Mouse (Mus musculus): ENCODE results near the gene Rccd1.

Gene Rccd1

DNA sequence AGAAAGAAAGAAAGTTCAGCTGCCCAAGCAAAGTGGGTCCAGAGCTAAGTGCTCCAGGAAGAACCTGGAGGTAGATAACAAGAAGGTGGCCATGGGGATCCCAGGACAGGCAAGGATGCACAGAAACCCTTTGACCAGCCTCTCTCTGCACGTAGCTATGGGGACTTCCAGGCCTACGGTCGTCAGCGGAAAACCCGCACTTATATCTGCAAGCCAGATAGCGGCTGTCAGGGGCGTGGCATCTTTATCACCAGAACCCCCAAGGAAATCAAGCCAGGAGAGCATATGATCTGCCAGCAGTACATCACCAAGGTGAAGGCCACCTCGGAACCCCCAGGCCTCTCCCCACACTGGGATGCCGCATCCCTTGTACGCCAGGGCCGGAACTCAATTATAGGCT, 71.4 kb downstream of the Rccd1 start:
- no peak for DNase-seq

- no peak for DNase-seq
These were observed 71.8 kb downstream of the Rccd1 start for GRCm38 (mm10) chr7:80252437-80252836.

DNA sequence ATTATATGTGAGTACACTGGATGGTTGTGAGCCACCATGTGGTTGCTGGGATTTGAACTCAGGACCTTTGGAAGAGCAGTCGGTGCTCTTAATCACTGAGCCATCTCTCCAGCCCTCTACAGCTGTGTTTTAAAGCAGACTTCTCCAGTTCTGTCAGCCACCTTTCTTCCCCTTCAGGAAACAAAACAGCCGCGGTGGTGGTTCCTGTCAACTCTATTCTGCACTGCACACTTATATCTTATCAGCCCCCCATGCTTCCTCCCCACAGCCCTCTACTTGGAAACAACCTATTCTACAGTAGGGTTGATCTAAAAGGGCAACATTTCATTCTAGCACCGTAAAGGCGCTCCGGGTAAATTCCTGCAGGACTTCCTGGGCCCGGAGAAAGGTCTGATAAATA, 77.4 kb downstream of the Rccd1 start:
- DNase-seq, result no peak

DNA sequence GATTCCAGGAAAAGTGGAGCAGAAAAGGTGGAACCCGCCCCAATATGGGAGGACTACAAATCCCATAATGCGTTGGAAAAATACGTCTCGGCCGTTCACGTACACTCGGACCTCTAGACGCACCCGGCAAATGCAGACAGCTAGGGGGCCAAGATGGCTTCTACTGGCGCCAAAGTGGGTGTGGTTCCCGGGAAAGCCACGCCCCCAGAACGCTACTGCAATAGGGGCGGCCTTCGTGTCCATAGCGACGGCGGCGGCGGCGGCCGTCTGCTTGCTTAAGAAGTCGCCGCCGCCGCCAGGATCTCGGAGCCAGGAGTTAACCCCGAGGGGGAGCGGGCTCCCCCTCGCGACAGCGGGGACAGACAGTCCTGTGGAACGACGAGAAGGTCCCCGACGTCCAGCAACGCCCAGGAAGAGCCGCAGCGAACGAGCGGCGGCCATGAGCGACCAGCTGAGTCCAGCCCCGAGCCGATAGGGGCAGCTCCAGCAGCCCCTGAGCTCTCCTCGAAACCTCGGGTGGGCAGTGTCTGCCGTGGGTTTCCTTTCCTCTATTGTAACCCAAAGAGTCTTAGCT, 78.0 kb downstream of the Rccd1 start, which contains the start of gene Ttll13:
TSS of gene Ttll13 (plus strand) at position 229 of the 574 bp plus-strand sequence.
- DNase-seq, result peak; percentile 95

GRCm38 (mm10) chr7:80244851-80245250, 79.4 kb downstream of the Rccd1 start:
- DNase-seq, result no peak

All from cerebellum, adult 11 months (tissue).